Mouse (Mus musculus): Measurements from ENCODE around the gene Olfr462. TPM values are rescaled to one million over a fixed set of nuclear protein-coding genes. Genes with fewer than 3 reads are reported as not detected.

Gene Olfr462
- polyA plus RNA-seq, 1 experiment from 2014 or later, result not detected

Other genes starting within 250 kb of the Olfr462 start
- gene Rnf43, start 229.5 kb downstream of the Olfr462 start, polyA plus RNA-seq (2014; fragmentation: Nextera tagmentation; extraction: Ambion mirVana), result 5.9 and 10.4 TPM in 2 replicates
- 188 and 200 TPM in 2 replicates for gene Supt4a, start 154.7 kb downstream of the Olfr462 start, polyA plus RNA-seq (2014; fragmentation: Nextera tagmentation; extraction: Ambion mirVana)
- gene Tspoap1, start 131.7 kb downstream of the Olfr462 start, polyA plus RNA-seq (2014; fragmentation: Nextera tagmentation; extraction: Ambion mirVana), result 3.0 and 4.2 TPM in 2 replicates
- 0.41 TPM in 1 of 2 replicates, not detected in the other for gene Mpo, start 98.7 kb downstream of the Olfr462 start, polyA plus RNA-seq (2014; fragmentation: Nextera tagmentation; extraction: Ambion mirVana)
- gene Lpo, start 64.0 kb downstream of the Olfr462 start, polyA plus RNA-seq (2014; fragmentation: Nextera tagmentation; extraction: Ambion mirVana), result 0.10 TPM in 1 of 2 replicates, not detected in the other
- 10.0 and 15.6 TPM in 2 replicates for gene Mks1, start 39.1 kb downstream of the Olfr462 start, polyA plus RNA-seq (2014; fragmentation: Nextera tagmentation; extraction: Ambion mirVana)
- gene Epx, start 16.7 kb downstream of the Olfr462 start, polyA plus RNA-seq (2014; fragmentation: Nextera tagmentation; extraction: Ambion mirVana), result 0.07 and 0.08 TPM in 2 replicates
- not detected in 2 replicates for gene Olfr463, start 5.1 kb upstream of the Olfr462 start, polyA plus RNA-seq (2014; fragmentation: Nextera tagmentation; extraction: Ambion mirVana)
- not detected in 2 replicates for gene Olfr464, start 28.7 kb upstream of the Olfr462 start, polyA plus RNA-seq (2014; fragmentation: Nextera tagmentation; extraction: Ambion mirVana)
- 18.7 and 23.6 TPM in 2 replicates for gene Dynll2, start 95.3 kb upstream of the Olfr462 start, polyA plus RNA-seq (2014; fragmentation: Nextera tagmentation; extraction: Ambion mirVana)
- gene Srsf1, start 155.1 kb upstream of the Olfr462 start, polyA plus RNA-seq (2014; fragmentation: Nextera tagmentation; extraction: Ambion mirVana), result 273 and 432 TPM in 2 replicates
- gene Vezf1, start 176.0 kb upstream of the Olfr462 start, polyA plus RNA-seq (2014; fragmentation: Nextera tagmentation; extraction: Ambion mirVana), result 39.4 and 50.7 TPM in 2 replicates
- gene Cuedc1, start 205.8 kb upstream of the Olfr462 start, polyA plus RNA-seq (2014; fragmentation: Nextera tagmentation; extraction: Ambion mirVana), result 13.2 and 17.0 TPM in 2 replicates